Mouse (Mus musculus) stomach, postnatal 0 days (tissue): ENCODE measurements at regions not wholly inside any gene's neighbourhood (a gene's known extent, or its start where the extent isn't known, plus 50 kb on each side); places are given as distances from the start of the nearest gene placed in this dataset.

Source experiments
- CTCF ChIP-seq: IDR thresholded peaks from 2 replicates; pipeline ENCODE4 v1.5.1; 2016; ENCODE audit warnings: antibody characterized with exemption, low read depth, mild to moderate bottlenecking, moderate library complexity
- EP300 ChIP-seq: optimal IDR thresholded peaks from 2 replicates; pipeline ENCODE3; 2016; ENCODE audit warnings: antibody characterized with exemption

DNA sequence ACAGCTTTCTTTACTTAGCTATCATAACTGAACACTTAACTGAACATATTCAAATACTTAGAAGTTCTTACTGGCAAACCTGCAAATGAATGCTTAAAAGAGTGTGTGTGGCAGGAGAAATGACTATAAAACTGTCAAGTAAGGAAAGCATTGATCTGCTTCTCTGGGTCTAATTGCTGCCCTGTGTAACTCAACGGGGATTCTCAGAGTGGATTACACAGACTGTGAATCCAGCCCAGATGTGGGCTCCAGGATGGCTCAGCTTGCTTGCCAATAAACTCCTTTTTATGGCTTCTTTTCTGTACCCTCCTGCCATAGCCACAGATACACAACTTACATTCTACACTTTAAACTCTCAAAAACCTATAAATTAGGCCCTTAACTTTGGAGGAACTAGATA, 123.3 kb upstream of the Pitx2 start:
- TF ChIP-seq CTCF: no peak
- TF ChIP-seq EP300: no peak
